15 mouse cellular contexts compared by ENCODE assay signal in the genomic region with DNA sequence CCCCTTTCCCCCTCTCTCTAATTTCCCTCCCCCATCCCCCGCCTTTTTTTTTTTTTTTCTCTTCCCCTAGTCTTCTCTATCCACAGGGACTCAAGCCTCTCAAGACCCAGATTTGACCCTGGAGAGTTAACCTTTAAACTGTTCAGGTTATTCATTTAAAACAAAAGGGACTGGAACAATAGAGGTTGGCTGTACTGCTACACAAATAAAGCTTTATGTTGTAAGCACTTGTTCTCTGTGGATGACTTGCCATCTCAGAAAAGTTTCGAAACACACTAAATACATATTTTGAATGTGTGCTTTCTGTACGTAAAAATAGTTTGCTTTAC. TPM values are rescaled to one million over a fixed set of nuclear protein-coding genes. Genes with fewer than 3 reads are reported as not detected.
A peak's percentile ranks its signal among the peaks of the same experiment; 100 is the strongest.
DNase-seq lines count a peak whose midpoint lies in the region; ATAC-seq and TF ChIP-seq lines count a peak whose summit lies in the region.
"Had no signal": no experiment of that assay in that cellular context is flagged by ENCODE, and none has a peak within 500 bp of the region (broad histone marks: within the 10 kb centered on the region; RNA-seq: fewer than 3 reads in every experiment).

No protein-coding gene starts in this region.

- H3K9me3 ChIP-seq in kidney, embryonic 14.5 days (ENCODE audit: control insufficient read depth, low read length) = no peaks in the 10 kb centered on the region
- H3K9me3 ChIP-seq in hindbrain, embryonic 10.5 days = no peaks in the 10 kb centered on the region
- no peaks in the 10 kb centered on the region for H3K9me3 ChIP-seq in midbrain, embryonic 16.5 days (replicated peaks; ENCODE audit: control insufficient read depth, low read length, poor library complexity, severe bottlenecking)
- H3K9me3 ChIP-seq: heart, embryonic 15.5 days; intestine, embryonic 15.5 days had no signal

- TF ChIP-seq POLR2A in kidney, adult 2 months (IDR thresholded peaks at IDR 0.05; ENCODE audit: low read depth, low read length) = no peak

- H3K27me3 ChIP-seq in kidney, embryonic 14.5 days (ENCODE audit: control insufficient read depth, insufficient read depth, low read length) = peaks cover 7% of the 10 kb centered on the region
- no peaks in the 10 kb centered on the region; the same call in 1 of the 2 replicates for H3K27me3 ChIP-seq in kidney, adult 2 months (replicated peaks; ENCODE audit: control insufficient read depth, insufficient read depth, low read length)
- peaks cover 27% of the 10 kb centered on the region for H3K27me3 ChIP-seq in hindbrain, embryonic 10.5 days (ENCODE audit: insufficient read depth, poor library complexity, severe bottlenecking)
- no peaks in the 10 kb centered on the region for H3K27me3 ChIP-seq in midbrain, embryonic 16.5 days (ENCODE audit: control insufficient read depth, insufficient read depth, low read depth, low read length)

- peak; percentile 55 for ATAC-seq in kidney, embryonic 14.5 days (ENCODE audit: low FRiP score, low TSS enrichment)
- no peak for ATAC-seq in midbrain, embryonic 16.5 days
- no peak for ATAC-seq in frontal cortex, adult (ENCODE audit: low TSS enrichment)

- no peak overlapping the region; the same call in 1 of the 2 replicates for H3K4me2 ChIP-seq in kidney, embryonic 14.5 days (replicated peaks; ENCODE audit: low read depth, low read length)
- H3K4me2 ChIP-seq in midbrain, embryonic 16.5 days (ENCODE audit: low read length) = peak overlapping the region; percentile 82

- no peak for DNase-seq in kidney, adult 2 months
- DNase-seq in R1 (ENCODE audit: low read depth, low spot score) = peak; percentile 42
- DNase-seq in hindbrain, embryonic 10.5 days (ENCODE audit: low spot score) = no peak
- no peak for DNase-seq in thymus, adult 18-20 months
- DNase-seq in heart, adult 18-20 months = no peak
- DNase-seq: B cell, adult 2 months; gastrocnemius, postnatal 25 days; layer of hippocampus, adult 9-11 months; lung, adult 18-20 months had no signal

- 77% methylated on average over 3 of the region's 3 CpGs for WGBS in kidney, embryonic 14.5 days
- 48% methylated on average over 3 of the region's 3 CpGs for WGBS in kidney, adult 2 months
- 41% methylated on average over 3 of the region's 3 CpGs for WGBS in hindbrain, embryonic 10.5 days
- WGBS in midbrain, embryonic 16.5 days = 73% methylated on average over 2 of the region's 3 CpGs

- no peak overlapping the region for H3K27ac ChIP-seq in kidney, embryonic 14.5 days (ENCODE audit: low read depth, low read length)
- H3K27ac ChIP-seq in kidney, adult 2 months (ENCODE audit: insufficient read depth, low read depth, low read length) = no peak overlapping the region
- H3K27ac ChIP-seq in hindbrain, embryonic 10.5 days = no peak overlapping the region
- no peak overlapping the region; the same call in 1 of the 2 replicates for H3K27ac ChIP-seq in midbrain, embryonic 16.5 days (ENCODE audit: low read length)
- H3K27ac ChIP-seq: heart, embryonic 15.5 days; intestine, embryonic 15.5 days had no signal

- H3K9ac ChIP-seq in kidney, embryonic 14.5 days (ENCODE audit: low read depth, low read length) = no peak overlapping the region
- H3K9ac ChIP-seq in midbrain, embryonic 16.5 days (ENCODE audit: low read depth, low read length) = peak overlapping the region; percentile 87; the same call in 1 of the 2 replicates

- H3K4me1 ChIP-seq in kidney, embryonic 14.5 days (ENCODE audit: control insufficient read depth, insufficient read depth, low read length) = 0 out of 2 replicates have a peak, but pooled peaks cover 6% of the 10 kb centered on the region
- H3K4me1 ChIP-seq in kidney, adult 2 months (ENCODE audit: control insufficient read depth, insufficient read depth, low read length) = no peaks in the 10 kb centered on the region
- H3K4me1 ChIP-seq in hindbrain, embryonic 10.5 days (replicated peaks) = peaks cover 18% of the 10 kb centered on the region
- H3K4me1 ChIP-seq in midbrain, embryonic 16.5 days (ENCODE audit: control insufficient read depth, insufficient read depth, low read length) = peaks cover 3% of the 10 kb centered on the region

- H3K4me3 ChIP-seq in kidney, embryonic 14.5 days (ENCODE audit: low read length) = no peak overlapping the region
- no peak overlapping the region for H3K4me3 ChIP-seq in kidney, adult 2 months (ENCODE audit: insufficient read depth, low read depth, low read length)
- peak overlapping the region; percentile 75; the same call in 1 of the 2 replicates for H3K4me3 ChIP-seq in hindbrain, embryonic 10.5 days
- H3K4me3 ChIP-seq in midbrain, embryonic 16.5 days (ENCODE audit: low read depth, low read length) = peak overlapping the region; percentile 69

- no peaks in the 10 kb centered on the region for H3K36me3 ChIP-seq in kidney, embryonic 14.5 days (ENCODE audit: control insufficient read depth, insufficient read depth, low read length)
- H3K36me3 ChIP-seq in kidney, adult 2 months (ENCODE audit: control insufficient read depth, insufficient read depth, low read length) = no peaks in the 10 kb centered on the region
- no peaks in the 10 kb centered on the region for H3K36me3 ChIP-seq in hindbrain, embryonic 10.5 days
- no peaks in the 10 kb centered on the region for H3K36me3 ChIP-seq in midbrain, embryonic 16.5 days (ENCODE audit: control insufficient read depth, insufficient read depth, low read length)
- H3K36me3 ChIP-seq: heart, embryonic 15.5 days; intestine, embryonic 15.5 days had no signal

- TF ChIP-seq CTCF in kidney, adult 2 months (conservative IDR thresholded peaks at IDR 0.05; ENCODE audit: insufficient read depth, insufficient read length, low read depth, low read length) = no peak

RNA-seq across cellular contexts. Expression of a gene that starts 1.2 kb away (rescaled TPM):
- 1.1 and 2.1 TPM in 2 replicates for polyA plus RNA-seq in kidney, embryonic 14.5 days (2014; fragmentation: Nextera tagmentation; extraction: Ambion mirVana)
- not detected in 2 replicates for polyA plus RNA-seq in kidney, adult 2 months (2012; rRNA removed)
- 0.20 and 1.3 TPM in 2 replicates for polyA plus RNA-seq in hindbrain, embryonic 10.5 days (2016; fragmentation: Nextera tagmentation; extraction: Ambion mirVana)
- polyA plus RNA-seq in midbrain, embryonic 16.5 days (2015; fragmentation: Nextera tagmentation; extraction: Ambion mirVana) = 18.4 and 20.6 TPM in 2 replicates
- total RNA-seq in heart, adult 18-20 months (2021) = not detected
- total RNA-seq: gastrocnemius, postnatal 25 days; megakaryocyte-erythroid progenitor cell, adult 5-6 weeks had no signal

RNA-seq across cellular contexts. Expression of a gene that starts 2.0 kb away (rescaled TPM):
- 2.3 and 3.4 TPM in 2 replicates for polyA plus RNA-seq in kidney, embryonic 14.5 days (2014; fragmentation: Nextera tagmentation; extraction: Ambion mirVana)
- not detected in 2 replicates for polyA plus RNA-seq in kidney, adult 2 months (2012; rRNA removed)
- polyA plus RNA-seq in hindbrain, embryonic 10.5 days (2016; fragmentation: Nextera tagmentation; extraction: Ambion mirVana) = 0.34 and 2.0 TPM in 2 replicates
- polyA plus RNA-seq in midbrain, embryonic 16.5 days (2015; fragmentation: Nextera tagmentation; extraction: Ambion mirVana) = 20.7 and 20.8 TPM in 2 replicates
- not detected for total RNA-seq in heart, adult 18-20 months (2021)
- total RNA-seq: gastrocnemius, postnatal 25 days; megakaryocyte-erythroid progenitor cell, adult 5-6 weeks had no signal
- polyA plus RNA-seq: heart, embryonic 15.5 days had no signal

Comparison
In these comparisons a context has a peak if more than half of its experiments do, and no peak if none do; other contexts are left out.
1. H3K4me3 ChIP-seq: peak in hindbrain, embryonic 10.5 days (single experiment) and midbrain, embryonic 16.5 days (single experiment); none in kidney, embryonic 14.5 days (single experiment) and kidney, adult 2 months (single experiment).